In the genomic region with DNA sequence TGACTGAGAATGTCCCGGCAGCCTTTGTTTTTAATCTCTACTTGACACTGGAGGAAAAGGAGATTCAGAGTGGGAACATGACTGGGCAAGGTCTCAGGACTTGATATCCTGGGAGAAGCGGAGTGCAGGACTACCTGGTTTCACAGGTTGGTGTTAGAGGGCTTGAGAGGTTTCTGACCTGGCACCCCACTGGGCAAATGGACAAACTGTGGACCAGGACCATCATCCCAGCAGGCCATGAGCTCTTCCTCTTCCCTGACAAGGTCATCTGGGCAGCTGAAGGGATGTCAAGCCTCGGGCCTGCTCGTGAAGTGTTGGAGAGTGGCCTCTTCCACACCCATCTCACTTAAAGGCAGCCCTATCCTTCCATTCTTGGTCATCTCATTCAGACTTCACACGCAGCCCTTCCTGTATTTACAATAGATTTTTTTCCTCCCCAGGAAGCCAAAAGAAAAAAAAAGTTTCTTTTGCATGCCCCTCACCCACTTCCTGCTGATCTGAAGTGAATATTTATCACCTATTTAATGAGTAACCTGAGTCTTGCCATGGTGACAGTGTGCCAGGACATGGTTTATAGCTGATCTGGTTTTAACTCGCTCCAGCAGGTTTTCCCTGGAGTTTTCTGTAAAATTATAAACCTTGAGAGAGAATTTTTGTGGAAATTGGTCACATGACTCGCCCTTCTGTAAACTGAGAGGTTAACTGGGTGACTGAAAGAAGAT, we compare ENCODE assay signal across 8 mouse cellular contexts.
A peak's percentile ranks its signal among the peaks of the same experiment; 100 is the strongest.
DNase-seq lines count a peak whose midpoint lies in the region; ATAC-seq lines count a peak whose summit lies in the region.

No protein-coding gene starts in this region.

- no peaks in the 10 kb centered on the region for H3K9me3 ChIP-seq in neural tube, embryonic 13.5 days
- H3K9me3 ChIP-seq in neural tube, embryonic 15.5 days (replicated peaks): no peaks in the 10 kb centered on the region
- H3K9me3 ChIP-seq in stomach, embryonic 14.5 days (ENCODE audit: control insufficient read depth, low read depth, low read length): no peaks in the 10 kb centered on the region
- H3K9me3 ChIP-seq in midbrain, embryonic 10.5 days (replicated peaks): no peaks in the 10 kb centered on the region; the same call in 1 of the 2 replicates

- H3K9ac ChIP-seq in neural tube, embryonic 13.5 days: no peak overlapping the region
- no peak overlapping the region for H3K9ac ChIP-seq in neural tube, embryonic 15.5 days (replicated peaks)
- H3K9ac ChIP-seq in stomach, embryonic 14.5 days (replicated peaks; ENCODE audit: low read depth, low read length): no peak overlapping the region

- peak; percentile 30 for DNase-seq in embryo, embryonic 11 days
- DNase-seq in embryo, embryonic 9.5 days (ENCODE audit: extremely low spot score): no peak
- DNase-seq in kidney, postnatal 14 days: peak; percentile 90
- DNase-seq in gastrocnemius, postnatal 25 days: no peak
- DNase-seq in midbrain, embryonic 10.5 days (ENCODE audit: low spot score): no peak

- H3K4me3 ChIP-seq in neural tube, embryonic 13.5 days: no peak overlapping the region
- H3K4me3 ChIP-seq in neural tube, embryonic 15.5 days (replicated peaks): no peak overlapping the region
- H3K4me3 ChIP-seq in stomach, embryonic 14.5 days (ENCODE audit: low read depth, low read length): no peak overlapping the region
- no peak overlapping the region for H3K4me3 ChIP-seq in midbrain, embryonic 10.5 days

- H3K36me3 ChIP-seq in neural tube, embryonic 13.5 days: no peaks in the 10 kb centered on the region
- no peaks in the 10 kb centered on the region for H3K36me3 ChIP-seq in neural tube, embryonic 15.5 days
- H3K36me3 ChIP-seq in stomach, embryonic 14.5 days (ENCODE audit: control insufficient read depth, insufficient read depth, low read length): no peaks in the 10 kb centered on the region
- H3K36me3 ChIP-seq in midbrain, embryonic 10.5 days: peaks cover 16% of the 10 kb centered on the region

- peak overlapping the region; percentile 18; the same call in 1 of the 2 replicates for H3K27ac ChIP-seq in neural tube, embryonic 13.5 days (replicated peaks)
- H3K27ac ChIP-seq in neural tube, embryonic 15.5 days (replicated peaks): no peak overlapping the region
- peak overlapping the region; percentile 75 for H3K27ac ChIP-seq in stomach, embryonic 14.5 days (ENCODE audit: low read length)
- no peak overlapping the region for H3K27ac ChIP-seq in midbrain, embryonic 10.5 days (replicated peaks)

- ATAC-seq in neural tube, embryonic 13.5 days (ENCODE audit: low read depth): no peak
- ATAC-seq in neural tube, embryonic 15.5 days (ENCODE audit: low FRiP score): no peak
- ATAC-seq in stomach, embryonic 14.5 days (ENCODE audit: insufficient number of reproducible peaks, insufficient read depth, low FRiP score, low read depth): peak; percentile 68

- peaks cover 68% of the 10 kb centered on the region for H3K4me1 ChIP-seq in neural tube, embryonic 13.5 days (replicated peaks)
- peaks cover 62% of the 10 kb centered on the region for H3K4me1 ChIP-seq in neural tube, embryonic 15.5 days
- peaks cover 34% of the 10 kb centered on the region for H3K4me1 ChIP-seq in stomach, embryonic 14.5 days (ENCODE audit: control insufficient read depth, insufficient read depth, low read length)
- peaks cover 22% of the 10 kb centered on the region for H3K4me1 ChIP-seq in midbrain, embryonic 10.5 days

- no peaks in the 10 kb centered on the region for H3K27me3 ChIP-seq in neural tube, embryonic 13.5 days
- no peaks in the 10 kb centered on the region for H3K27me3 ChIP-seq in neural tube, embryonic 15.5 days (replicated peaks)
- H3K27me3 ChIP-seq in stomach, embryonic 14.5 days (ENCODE audit: control insufficient read depth, insufficient read depth, low read length): no peaks in the 10 kb centered on the region
- no peaks in the 10 kb centered on the region for H3K27me3 ChIP-seq in midbrain, embryonic 10.5 days (ENCODE audit: low read depth, poor library complexity, severe bottlenecking)

- no peak overlapping the region for H3K4me2 ChIP-seq in neural tube, embryonic 13.5 days
- no peak overlapping the region for H3K4me2 ChIP-seq in neural tube, embryonic 15.5 days
- no peak overlapping the region for H3K4me2 ChIP-seq in stomach, embryonic 14.5 days (replicated peaks; ENCODE audit: low read depth, low read length)

- WGBS in neural tube, embryonic 13.5 days: 55% methylated on average over 7 of the region's 7 CpGs
- WGBS in neural tube, embryonic 15.5 days: 54% methylated on average over 7 of the region's 7 CpGs
- WGBS in stomach, embryonic 14.5 days: 34% methylated on average over 7 of the region's 7 CpGs
- 71% methylated on average over 7 of the region's 7 CpGs for WGBS in midbrain, embryonic 10.5 days

Comparison
In these comparisons a context has a peak if more than half of its experiments do, and no peak if none do; other contexts are left out.
1. DNase-seq: peak in embryo, embryonic 11 days (single experiment) and kidney, postnatal 14 days (single experiment); none in embryo, embryonic 9.5 days (single experiment), gastrocnemius, postnatal 25 days (single experiment) and midbrain, embryonic 10.5 days (single experiment).
2. H3K27ac ChIP-seq: peak in neural tube, embryonic 13.5 days (single experiment) and stomach, embryonic 14.5 days (single experiment); none in neural tube, embryonic 15.5 days (single experiment) and midbrain, embryonic 10.5 days (single experiment).